Mouse (Mus musculus): ENCODE results near the gene Foxred1. TPM values are rescaled to one million over a fixed set of nuclear protein-coding genes. Genes with fewer than 3 reads are reported as not detected.

Foxred1 gene
- polyA plus RNA-seq, 1 experiment from 2014 or later: 62.2 TPM

Other genes with a start within 250 kb of the Foxred1 start
- gene St3gal4, start 91.8 kb downstream of the Foxred1 start, polyA plus RNA-seq (2016; fragmentation: Nextera tagmentation; extraction: Ambion mirVana): 20.8 and 20.9 TPM in 2 replicates
- gene Dcps, start 35.0 kb downstream of the Foxred1 start, polyA plus RNA-seq (2016; fragmentation: Nextera tagmentation; extraction: Ambion mirVana): 61.5 and 64.4 TPM in 2 replicates
- gene Srpr, start 10.9 kb downstream of the Foxred1 start, polyA plus RNA-seq (2016; fragmentation: Nextera tagmentation; extraction: Ambion mirVana): 97.4 and 101 TPM in 2 replicates
- gene Tirap, start 10.8 kb downstream of the Foxred1 start, polyA plus RNA-seq (2016; fragmentation: Nextera tagmentation; extraction: Ambion mirVana): 11.8 and 11.9 TPM in 2 replicates
- 26.6 and 28.5 TPM in 2 replicates for gene Fam118b, start 56.8 kb upstream of the Foxred1 start, polyA plus RNA-seq (2016; fragmentation: Nextera tagmentation; extraction: Ambion mirVana)
- 22.1 and 24.4 TPM in 2 replicates for gene Rpusd4, start 56.8 kb upstream of the Foxred1 start, polyA plus RNA-seq (2016; fragmentation: Nextera tagmentation; extraction: Ambion mirVana)
- 7.0 and 8.2 TPM in 2 replicates for gene Cdon, start 210.1 kb upstream of the Foxred1 start, polyA plus RNA-seq (2016; fragmentation: Nextera tagmentation; extraction: Ambion mirVana)